Mouse (Mus musculus) thymus, adult 2 months (tissue): ENCODE results near the gene Rbfox2.

Source experiments
- CTCF ChIP-seq: fragments of 200-500 bp; IDR thresholded peaks from 2 replicates; pipeline ENCODE4 v1.5.1; 2012; ENCODE audit warnings: mild to moderate bottlenecking, control low read depth, low read length, moderate library complexity, borderline replicate concordance; ENCODE audit not compliant: control insufficient read depth, poor library complexity, insufficient read depth; ENCODE audit errors: extremely low read depth
- POLR2A ChIP-seq: fragments of 200-500 bp; IDR thresholded peaks from 2 replicates; pipeline ENCODE4 v1.6.1; 2012; ENCODE audit warnings: mild to moderate bottlenecking, low read length, control low read depth, moderate library complexity; ENCODE audit not compliant: control insufficient read depth, poor library complexity, insufficient read depth; ENCODE audit errors: extremely low read depth

DNA sequence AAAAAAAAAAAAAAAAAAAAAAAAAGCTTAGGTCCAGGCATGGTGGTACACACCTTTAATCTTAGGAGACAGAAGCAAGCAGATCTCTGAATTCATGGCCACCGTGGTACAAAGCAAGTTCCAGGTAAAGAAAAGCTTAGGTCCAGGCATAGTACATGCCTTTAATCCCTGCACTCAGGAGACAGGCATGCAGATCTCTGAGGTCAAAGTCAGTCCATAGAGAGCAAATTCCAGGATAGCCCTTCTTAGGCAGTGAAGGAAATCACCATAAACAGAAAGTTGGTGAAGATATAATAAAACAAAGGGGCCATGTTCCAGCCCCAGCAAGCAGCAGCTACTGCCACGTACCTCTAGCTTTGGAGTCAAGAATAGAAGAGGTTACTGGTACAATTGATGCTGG is 44.0 kb downstream of the Rbfox2 start:
- TF ChIP-seq POLR2A: no peak
- TF ChIP-seq CTCF: no peak
